Mouse (Mus musculus) E14TG2a.4 (cell line): ENCODE results near the gene Chd2.
A peak's percentile ranks its signal among the peaks of the same experiment; 100 is the strongest.

Experiments used
- CTCF ChIP-seq: conservative IDR thresholded peaks from 2 replicates; pipeline ENCODE4 v1.5.1; 2014; ENCODE audit warnings: low read length
- POU5F1 ChIP-seq: IDR thresholded peaks from 2 replicates; pipeline ENCODE4 v1.6.1; 2014; ENCODE audit warnings: low read length, borderline replicate concordance

- TF ChIP-seq CTCF (peak; percentile 85), POU5F1 (no peak)
Measured at GRCm38 (mm10) chr7:73524454-73524952, 17.1 kb downstream of the Chd2 start.
